9 mouse cellular contexts compared by ENCODE assay signal in the genomic region with DNA sequence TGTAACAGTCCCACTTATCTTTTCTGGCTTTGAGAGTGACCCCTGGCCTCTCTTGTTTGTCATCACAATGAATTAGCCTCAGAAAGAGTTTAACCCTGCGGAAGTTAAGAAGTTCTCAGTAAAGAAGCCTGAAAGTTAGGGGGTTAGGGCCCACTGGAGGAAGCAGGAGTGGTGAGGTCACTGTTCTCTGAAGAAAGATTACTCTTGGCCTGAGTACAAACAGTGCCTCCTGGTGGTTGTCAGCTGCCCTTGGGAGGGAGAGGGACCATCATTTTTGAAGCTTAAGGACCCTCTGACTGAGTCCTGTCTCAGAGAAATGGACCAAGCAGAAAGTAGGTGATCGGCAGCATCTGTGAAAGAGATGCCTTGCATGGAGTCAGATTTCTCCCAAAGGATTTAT.
DNase-seq lines count a peak whose midpoint lies in the region; TF ChIP-seq lines count a peak whose summit lies in the region.
"Had no signal": no experiment of that assay in that cellular context is flagged by ENCODE, and none has a peak within 500 bp of the region (broad histone marks: within the 10 kb centered on the region; RNA-seq: fewer than 3 reads in every experiment).

No protein-coding gene starts in this region.

- no peak for TF ChIP-seq POLR2A in ES-Bruce4 (IDR thresholded peaks at IDR 0.05; ENCODE audit: insufficient read depth, low read length)

- TF ChIP-seq CTCF in ES-Bruce4 (IDR thresholded peaks at IDR 0.05; ENCODE audit: low read depth, low read length): peak; percentile 50

- H3K4me1 ChIP-seq in ES-Bruce4 (ENCODE audit: control insufficient read depth, insufficient read depth, low read length): no peaks in the 10 kb centered on the region

- H3K27ac ChIP-seq in ES-Bruce4 (ENCODE audit: insufficient read depth, low read length): no peak overlapping the region
- H3K27ac ChIP-seq: neural tube, embryonic 13.5 days had no signal

- H3K4me3 ChIP-seq in ES-Bruce4 (ENCODE audit: low read depth, low read length): no peak overlapping the region
- H3K4me3 ChIP-seq: neural tube, embryonic 13.5 days had no signal

- H3K27me3 ChIP-seq in ES-Bruce4 (ENCODE audit: control insufficient read depth, insufficient read depth, low read length, poor library complexity, severe bottlenecking): no peaks in the 10 kb centered on the region
- H3K27me3 ChIP-seq: neural tube, embryonic 13.5 days had no signal

- H3K9me3 ChIP-seq in ES-Bruce4 (replicated peaks; ENCODE audit: control insufficient read depth, insufficient read depth, low read length, poor library complexity, severe bottlenecking): 0 out of 2 replicates have a peak, but pooled peaks cover 3% of the 10 kb centered on the region
- H3K9me3 ChIP-seq: neural tube, embryonic 13.5 days had no signal

- no peak overlapping the region for H3K9ac ChIP-seq in ES-Bruce4 (ENCODE audit: low read depth, poor library complexity, severe bottlenecking)
- H3K9ac ChIP-seq: neural tube, embryonic 13.5 days had no signal

- TF ChIP-seq EP300 in ES-Bruce4 (IDR thresholded peaks at IDR 0.05; ENCODE audit: insufficient read depth, low read depth, low read length): no peak

- peak; percentile 28 for DNase-seq in layer of hippocampus, adult 11-12 months (ENCODE audit: low spot score)
- no peak for DNase-seq in layer of hippocampus, postnatal 25 days (ENCODE audit: extremely low spot score in 1 of 2, low spot score in 1 of 2)
- peak; percentile 77 for DNase-seq in embryo, embryonic 11 days
- DNase-seq in kidney, postnatal 14 days: peak; percentile 44
- DNase-seq in retina, postnatal 1 day: peak; percentile 73
- DNase-seq in right cerebral cortex, postnatal 14 days: no peak
- DNase-seq in cerebellum, postnatal 25 days: no peak

- no peaks in the 10 kb centered on the region for H3K36me3 ChIP-seq in ES-Bruce4 (ENCODE audit: control insufficient read depth, insufficient read depth, low read length, poor library complexity, severe bottlenecking)
- H3K36me3 ChIP-seq: neural tube, embryonic 13.5 days had no signal

Comparison
In these comparisons a context has a peak if more than half of its experiments do, and no peak if none do; other contexts are left out.
1. DNase-seq: peak in layer of hippocampus, adult 11-12 months (single experiment), embryo, embryonic 11 days (single experiment), kidney, postnatal 14 days (single experiment) and retina, postnatal 1 day (single experiment); none in layer of hippocampus, postnatal 25 days (0 of 2), right cerebral cortex, postnatal 14 days (single experiment) and cerebellum, postnatal 25 days (0 of 2).